Mouse (Mus musculus) forebrain, postnatal 0 days (tissue): ENCODE results near the gene Fkbp7. TPM values are rescaled to one million over a fixed set of nuclear protein-coding genes. Genes with fewer than 3 reads are reported as not detected.

Experiments
- ATAC-seq: fragments of 200-750 bp; cut with Nextera tagmentation; 2 replicates; pipeline ENCODE4 v1.8.0; 2017; ENCODE audit warnings: mild to moderate bottlenecking, moderate library complexity
- DNase-seq: peaks from one replicate; pipeline ENCODE4 v3.0.0-alpha.2; 2015
- H3K27ac ChIP-seq: fragments of 300-500 bp; sonication (generic); 2 replicates; pipeline ENCODE4 v1.5.1; 2014; ENCODE audit warnings: low read depth, mild to moderate bottlenecking, antibody characterized with exemption, low read length, moderate library complexity, mixed read lengths
- H3K27me3 ChIP-seq: fragments of 300-500 bp; sonication (generic); 2 replicates; pipeline ENCODE4 v1.6.1; 2014; ENCODE audit warnings: mild to moderate bottlenecking, low read length, mixed read lengths; ENCODE audit not compliant: insufficient read depth
- H3K36me3 ChIP-seq: fragments of 300-500 bp; sonication (generic); 2 replicates; pipeline ENCODE4 v1.6.1; 2014; ENCODE audit warnings: mild to moderate bottlenecking, moderate library complexity; ENCODE audit not compliant: insufficient read depth
- H3K4me1 ChIP-seq: fragments of 300-500 bp; sonication (generic); 2 replicates; pipeline ENCODE4 v1.6.1; 2014; ENCODE audit warnings: antibody characterized with exemption; ENCODE audit not compliant: insufficient read depth
- H3K4me2 ChIP-seq: fragments of 300-500 bp; sonication (generic); 2 replicates; pipeline ENCODE4 v1.6.1; 2014; ENCODE audit warnings: low read depth, mild to moderate bottlenecking, moderate library complexity
- H3K4me3 ChIP-seq: fragments of 300-500 bp; sonication (generic); 2 replicates; pipeline ENCODE4 v1.5.1; 2014; ENCODE audit warnings: low read depth, low read length, mixed read lengths
- H3K9ac ChIP-seq: fragments of 300-500 bp; sonication (generic); 2 replicates; pipeline ENCODE4 v1.6.1; 2014; ENCODE audit warnings: mild to moderate bottlenecking
- H3K9me3 ChIP-seq: fragments of 300-500 bp; sonication (generic); 2 replicates; pipeline ENCODE4 v1.6.1; 2016; ENCODE audit warnings: low read length
- CTCF ChIP-seq: sonication (generic); IDR thresholded peaks from 2 replicates; pipeline ENCODE4 v1.5.1; 2016; ENCODE audit warnings: antibody characterized with exemption, control low read depth, low read depth
- WGBS: fragments of 180-500 bp; shearing (Covaris S2); extraction: QIAGEN DNeasy Blood & Tissue Kit; methylation state at CpG from one replicate; pipeline ENCODE4 v1.1.7; 2014; 5-methylcytosine and 5-hydroxymethylcytosine counted together
- polyA plus RNA-seq: library from polyadenylated mRNA; unstranded; fragments of >200 nt; fragmentation: Nextera tagmentation; extraction: Ambion mirVana; gene quantifications from 2 replicates; pipeline ENCODE4 v1.2.1, GENCODE M21; 2015
- total RNA-seq: library from RNA; depleted of rRNA; stranded (reverse); fragments of >200 nt; gene quantifications from 2 replicates; pipeline ENCODE4 v1.2.3, GENCODE M21; 2014

The Fkbp7 gene
- total and polyA plus RNA-seq, 2 experiments from 2014 or later: 8.6 to 14.7 TPM

- Histone ChIP-seq H3K27ac (no peak overlapping the region), H3K9me3 (no peaks in the 10 kb centered on the region), H3K36me3 (peaks cover 9% of the 10 kb centered on the region; the same call in 1 of the 2 replicates), H3K4me3 (peak overlapping the region; percentile 85), H3K27me3 (no peaks in the 10 kb centered on the region), H3K4me2 (peak overlapping the region; percentile 65), H3K9ac (peak overlapping the region; percentile 83), H3K4me1 (peaks cover 18% of the 10 kb centered on the region)
- ATAC-seq (no peak), DNase-seq (no peak)
- TF ChIP-seq CTCF: no peak
- 44% methylated on average over 13 of the region's 13 CpGs for WGBS
These were observed 3.7 kb upstream of the Fkbp7 start for GRCm38 (mm10) chr2:76676401-76677226.

DNA sequence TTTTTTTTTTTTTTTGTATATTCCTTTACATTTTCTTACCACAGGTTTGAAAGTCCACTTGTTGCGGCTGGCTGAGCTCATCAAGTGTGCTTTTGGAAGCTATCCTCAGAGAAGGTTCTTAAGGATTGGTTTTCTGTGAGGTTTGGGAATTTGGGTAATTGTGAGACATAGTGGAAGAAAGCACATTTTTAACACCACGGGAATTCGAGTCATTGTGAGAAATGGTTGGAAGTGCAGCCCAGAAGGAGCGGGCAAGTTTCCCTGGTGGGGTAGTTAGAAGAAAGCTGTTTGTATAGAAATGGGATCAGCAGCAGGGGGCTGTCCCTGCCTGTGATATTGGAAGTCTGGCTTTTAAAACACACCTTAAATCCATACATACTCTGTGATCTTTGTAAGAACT is 3.0 kb upstream of the Fkbp7 start:
- no peak overlapping the region for H3K27ac ChIP-seq
- peak overlapping the region; percentile 65 for H3K4me2 ChIP-seq
- no peaks in the 10 kb centered on the region for H3K27me3 ChIP-seq
- TF ChIP-seq CTCF: no peak
- peak; percentile 18 for DNase-seq
- peak overlapping the region; percentile 85 for H3K4me3 ChIP-seq
- peaks cover 6% of the 10 kb centered on the region; the same call in 1 of the 2 replicates for H3K36me3 ChIP-seq
- H3K9ac ChIP-seq: peak overlapping the region; percentile 83
- WGBS: 8% methylated on average over 4 of the region's 4 CpGs
- peaks cover 19% of the 10 kb centered on the region for H3K4me1 ChIP-seq
- no peaks in the 10 kb centered on the region for H3K9me3 ChIP-seq
- no peak for ATAC-seq

DNA sequence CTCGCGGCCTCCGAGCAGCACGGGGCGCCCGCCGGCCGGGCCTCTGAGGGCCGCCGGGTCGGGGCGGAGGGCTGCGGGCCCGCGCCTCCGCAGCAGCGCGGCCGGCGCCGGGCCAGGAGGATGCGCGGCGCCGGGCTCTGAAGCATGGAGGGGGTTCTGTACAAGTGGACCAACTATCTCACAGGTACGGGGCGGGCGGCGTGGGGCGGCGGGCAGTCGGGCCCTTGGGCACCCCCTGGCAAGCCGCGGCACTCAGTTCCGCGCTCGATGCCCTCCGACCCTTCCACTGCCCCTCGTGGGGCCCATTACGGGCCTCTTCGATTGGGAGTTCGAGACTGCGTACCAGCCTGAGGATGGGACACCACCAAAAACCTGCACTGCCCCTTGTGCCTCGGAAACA is 2.5 kb upstream of the Fkbp7 start:
- ATAC-seq (peak; percentile 45), DNase-seq (peak; percentile 22)
- 2% methylated on average over 34 of the region's 44 CpGs for WGBS
- H3K27ac ChIP-seq: peak overlapping the region; percentile 81
- no peak for TF ChIP-seq CTCF
- peak overlapping the region; percentile 85 for H3K4me3 ChIP-seq
- no peaks in the 10 kb centered on the region for H3K9me3 ChIP-seq
- peak overlapping the region; percentile 65 for H3K4me2 ChIP-seq
- peaks cover 5% of the 10 kb centered on the region; the same call in 1 of the 2 replicates for H3K36me3 ChIP-seq
- peak overlapping the region; percentile 83 for H3K9ac ChIP-seq
- H3K4me1 ChIP-seq: peaks cover 19% of the 10 kb centered on the region
- no peaks in the 10 kb centered on the region for H3K27me3 ChIP-seq

DNA sequence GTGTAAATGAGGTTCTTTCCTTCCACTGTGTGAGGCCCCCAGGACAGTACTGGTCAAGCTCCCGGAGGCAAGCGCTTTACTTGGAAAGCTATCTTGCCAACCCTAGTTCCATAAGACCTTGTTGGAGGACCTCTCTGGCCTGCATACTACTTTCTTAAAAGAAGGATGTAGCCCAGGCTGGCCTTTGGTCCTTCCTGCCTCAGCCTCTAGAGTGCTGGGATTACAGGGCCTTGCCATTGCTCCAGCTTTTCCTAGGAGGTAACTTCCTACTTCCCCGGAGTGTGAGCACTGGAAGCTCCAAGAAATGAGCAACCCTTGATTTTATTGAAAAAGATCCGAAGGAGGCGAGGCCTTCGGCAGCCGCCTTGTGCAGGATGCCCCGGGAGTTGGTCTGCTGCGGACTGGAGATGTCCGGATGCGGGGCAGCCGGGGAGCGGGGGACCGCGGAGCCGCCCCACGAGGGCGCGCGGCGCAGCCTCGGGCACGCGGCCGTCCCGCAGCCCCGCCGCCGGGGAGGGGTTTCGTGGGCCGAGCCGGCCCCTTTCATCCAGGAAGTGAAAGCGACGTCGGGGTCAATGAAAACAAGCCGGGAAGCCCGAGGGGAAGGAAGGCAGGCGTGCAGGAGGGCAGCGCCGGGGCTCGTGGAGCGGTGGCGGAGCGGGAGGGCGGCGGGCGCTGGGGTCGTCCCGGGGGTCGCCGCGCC is 2.0 kb upstream of the Fkbp7 start, which contains the start of gene Plekha3:
Plekha3 (plus strand) TSS at position 557 of the 703 bp plus-strand sequence.
- H3K27ac ChIP-seq: peak within 1 kb of the TSS; percentile 81
- H3K9me3 ChIP-seq: no peaks in the 10 kb centered on the region
- H3K4me2 ChIP-seq: peak within 1 kb of the TSS; percentile 65
- 0 out of 2 replicates have a peak, but pooled peaks cover 3% of the 10 kb centered on the region for H3K36me3 ChIP-seq
- ATAC-seq: peak; percentile 78
- peak; percentile 82 for DNase-seq
- 5% methylated on average over 50 of the region's 52 CpGs for WGBS
- peak within 1 kb of the TSS; percentile 83 for H3K9ac ChIP-seq
- no peak for TF ChIP-seq CTCF
- peaks cover 19% of the 10 kb centered on the region for H3K4me1 ChIP-seq
- H3K4me3 ChIP-seq: peak within 1 kb of the TSS; percentile 85
- H3K27me3 ChIP-seq: no peaks in the 10 kb centered on the region

DNA sequence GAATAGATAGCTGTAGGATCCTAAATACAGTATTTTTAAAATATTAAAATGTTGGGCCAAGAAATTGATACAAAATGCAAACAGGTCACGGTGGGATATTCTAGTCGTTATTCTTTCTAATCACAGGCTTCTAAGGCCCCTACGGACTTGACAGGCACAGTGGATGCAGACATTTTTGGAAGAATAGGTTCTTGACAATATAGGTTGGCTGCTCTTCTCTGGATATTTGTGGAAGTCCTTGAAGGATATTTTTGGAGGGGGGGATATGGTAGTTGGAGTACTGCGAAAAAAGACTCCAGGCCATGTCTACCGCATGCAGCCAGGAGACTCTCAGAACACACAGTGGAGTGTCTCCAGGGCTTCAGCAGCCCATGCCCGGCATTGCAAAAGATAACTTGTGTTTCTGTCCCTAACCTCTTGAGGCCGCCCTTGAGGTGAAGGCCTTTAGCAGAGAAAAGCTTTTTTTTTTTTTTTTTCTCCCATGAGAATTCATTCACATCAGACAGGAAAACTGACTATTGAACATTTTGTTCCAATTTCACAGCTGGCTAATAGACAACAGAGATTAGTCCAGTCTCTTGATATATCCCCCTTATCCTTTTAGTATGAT is 661 bp upstream of the Fkbp7 start:
- no peaks in the 10 kb centered on the region for H3K27me3 ChIP-seq
- H3K36me3 ChIP-seq: 0 out of 2 replicates have a peak, but pooled peaks cover 3% of the 10 kb centered on the region
- peak overlapping the region; percentile 43 for H3K4me3 ChIP-seq
- peak; percentile 22 for TF ChIP-seq CTCF
- DNase-seq: no peak
- H3K9me3 ChIP-seq: no peaks in the 10 kb centered on the region
- no peak for ATAC-seq
- peak overlapping the region; percentile 51 for H3K27ac ChIP-seq
- H3K9ac ChIP-seq: peak overlapping the region; percentile 56; the same call in 1 of the 2 replicates
- peaks cover 19% of the 10 kb centered on the region for H3K4me1 ChIP-seq
- H3K4me2 ChIP-seq: peak overlapping the region; percentile 63
- WGBS: 37% methylated on average over 7 of the region's 7 CpGs

- no peaks in the 10 kb centered on the region for H3K36me3 ChIP-seq
- peak overlapping the region; percentile 63 for H3K4me2 ChIP-seq
- no peak for TF ChIP-seq CTCF
- 21% methylated on average over 9 of the region's 9 CpGs for WGBS
- H3K9ac ChIP-seq: peak overlapping the region; percentile 56
- peak overlapping the region; percentile 51 for H3K27ac ChIP-seq
- peak overlapping the region; percentile 43 for H3K4me3 ChIP-seq
- no peaks in the 10 kb centered on the region for H3K9me3 ChIP-seq
- no peaks in the 10 kb centered on the region for H3K27me3 ChIP-seq
- peak; percentile 35 for DNase-seq
- H3K4me1 ChIP-seq: peaks cover 19% of the 10 kb centered on the region
- no peak for ATAC-seq
These were observed 676 bp downstream of the Fkbp7 start for GRCm38 (mm10) chr2:76672134-76672745.
